Mouse (Mus musculus): Measurements from ENCODE around the gene Herc4. TPM values are rescaled to one million over a fixed set of nuclear protein-coding genes. Genes with fewer than 3 reads are reported as not detected.

The Herc4 gene
- 23.7 and 27.0 TPM in 2 replicates for polyA plus RNA-seq (2015; fragmentation: Nextera tagmentation; extraction: Ambion mirVana)

GRCm38 (mm10) chr10:63243493-63244054 lies at the start of gene Herc4:
Gene Herc4 (plus strand): TSS chr10:63243810.
- peak within 1 kb of the TSS; percentile 94 for H3K9ac ChIP-seq (replicated peaks)
- WGBS = under 1% methylated on average over 40 of the region's 44 CpGs
- ATAC-seq (ENCODE audit: low FRiP score) = peak; percentile 98
- H3K4me2 ChIP-seq = peak within 1 kb of the TSS; percentile 82
- H3K27ac ChIP-seq (replicated peaks) = peak within 1 kb of the TSS; percentile 97
- H3K4me3 ChIP-seq (replicated peaks) = peak within 1 kb of the TSS; percentile 96
- peaks cover 26% of the 10 kb centered on the region for H3K4me1 ChIP-seq
- H3K27me3 ChIP-seq (replicated peaks) = no peaks in the 10 kb centered on the region
- H3K36me3 ChIP-seq = no peaks in the 10 kb centered on the region
- H3K9me3 ChIP-seq (replicated peaks) = no peaks in the 10 kb centered on the region

- Histone ChIP-seq H3K4me1 (no peaks in the 10 kb centered on the region), H3K27ac (replicated peaks) (no peak overlapping the region), H3K27me3 (replicated peaks) (no peaks in the 10 kb centered on the region), H3K9ac (replicated peaks) (no peak overlapping the region), H3K9me3 (replicated peaks) (no peaks in the 10 kb centered on the region), H3K36me3 (no peaks in the 10 kb centered on the region), H3K4me2 (no peak overlapping the region), H3K4me3 (replicated peaks) (no peak overlapping the region)
- WGBS = 73% methylated on average over 4 of the region's 4 CpGs
- no peak for ATAC-seq (ENCODE audit: low FRiP score)
Observed at GRCm38 (mm10) chr10:63199008-63199407, 44.6 kb upstream of the Herc4 start.

GRCm38 (mm10) chr10:63201534-63201933 lies 42.1 kb upstream of the Herc4 start:
- Histone ChIP-seq H3K36me3 (no peaks in the 10 kb centered on the region), H3K4me2 (no peak overlapping the region), H3K27ac (replicated peaks) (no peak overlapping the region), H3K9me3 (replicated peaks) (no peaks in the 10 kb centered on the region), H3K9ac (replicated peaks) (no peak overlapping the region), H3K27me3 (replicated peaks) (no peaks in the 10 kb centered on the region), H3K4me1 (no peaks in the 10 kb centered on the region), H3K4me3 (replicated peaks) (no peak overlapping the region)
- ATAC-seq (ENCODE audit: low FRiP score) = no peak
- 81% methylated on average over 8 of the region's 8 CpGs for WGBS

DNA sequence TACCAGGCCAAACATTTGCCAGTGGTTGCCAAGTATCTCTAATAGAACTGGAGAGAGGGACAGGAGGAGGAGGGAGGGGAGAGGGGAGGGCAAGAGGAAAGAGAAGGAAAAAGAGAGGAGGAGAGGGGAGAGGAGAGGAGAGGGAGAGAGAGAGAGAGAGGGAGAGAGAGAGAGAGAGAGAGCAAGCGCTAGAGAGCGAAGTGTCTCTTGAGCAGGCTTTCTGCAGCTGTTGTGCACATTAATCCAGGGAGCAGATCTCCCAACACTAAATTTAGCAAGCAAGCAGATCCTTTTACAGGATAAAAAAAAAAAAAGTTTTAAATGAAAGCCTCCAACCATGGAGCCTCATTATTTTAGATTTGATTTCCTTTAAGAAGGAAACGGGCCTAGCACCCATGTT lies 40.6 kb upstream of the Herc4 start:
- Histone ChIP-seq H3K9me3 (replicated peaks) (no peaks in the 10 kb centered on the region), H3K4me2 (no peak overlapping the region), H3K4me3 (replicated peaks) (no peak overlapping the region), H3K27ac (replicated peaks) (no peak overlapping the region), H3K27me3 (replicated peaks) (no peaks in the 10 kb centered on the region), H3K9ac (replicated peaks) (no peak overlapping the region), H3K36me3 (no peaks in the 10 kb centered on the region), H3K4me1 (no peaks in the 10 kb centered on the region)
- no peak for ATAC-seq (ENCODE audit: low FRiP score)
- 87% methylated on average over 3 of the region's 3 CpGs for WGBS

GRCm38 (mm10) chr10:63203728-63204127 lies 39.9 kb upstream of the Herc4 start, which contains the start of gene Mypn:
Gene Mypn (minus strand): TSS chr10:63203952.
- no peak within 1 kb of the TSS for H3K4me3 ChIP-seq (replicated peaks)
- 91% methylated on average over 15 of the region's 15 CpGs for WGBS
- no peaks in the 10 kb centered on the region for H3K4me1 ChIP-seq
- no peak for ATAC-seq (ENCODE audit: low FRiP score)
- H3K4me2 ChIP-seq = no peak within 1 kb of the TSS
- H3K9ac ChIP-seq (replicated peaks) = no peak within 1 kb of the TSS
- H3K36me3 ChIP-seq = no peaks in the 10 kb centered on the region
- no peaks in the 10 kb centered on the region for H3K9me3 ChIP-seq (replicated peaks)
- H3K27ac ChIP-seq (replicated peaks) = no peak within 1 kb of the TSS
- H3K27me3 ChIP-seq (replicated peaks) = no peaks in the 10 kb centered on the region

DNA sequence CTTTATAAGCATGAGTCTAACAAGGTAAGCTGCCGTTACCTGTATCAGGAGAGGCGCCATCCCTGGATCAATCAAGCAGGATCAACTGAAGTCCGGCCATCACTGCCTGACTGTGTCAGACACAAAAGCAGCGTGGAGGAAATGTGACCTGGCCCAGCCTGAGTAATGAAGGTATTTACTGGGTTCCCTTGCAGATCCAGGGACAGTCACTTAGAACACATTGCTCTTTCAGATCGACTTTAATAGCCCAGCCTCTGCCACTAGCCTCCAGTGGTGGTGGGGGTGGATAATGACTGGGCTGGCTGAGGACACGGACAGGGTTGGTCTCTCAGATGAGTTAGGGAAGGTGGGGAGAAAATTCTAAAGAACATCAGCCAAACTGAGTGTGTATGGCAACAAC lies 34.7 kb upstream of the Herc4 start:
- WGBS = 60% methylated on average over 6 of the region's 6 CpGs
- Histone ChIP-seq H3K9me3 (replicated peaks) (no peaks in the 10 kb centered on the region), H3K27me3 (replicated peaks) (no peaks in the 10 kb centered on the region), H3K36me3 (no peaks in the 10 kb centered on the region), H3K4me3 (replicated peaks) (no peak overlapping the region), H3K9ac (replicated peaks) (no peak overlapping the region), H3K27ac (replicated peaks) (no peak overlapping the region), H3K4me2 (no peak overlapping the region), H3K4me1 (no peaks in the 10 kb centered on the region)
- no peak for ATAC-seq (ENCODE audit: low FRiP score)

- Histone ChIP-seq H3K9ac (replicated peaks) (no peak overlapping the region), H3K4me3 (replicated peaks) (no peak overlapping the region), H3K4me2 (no peak overlapping the region), H3K9me3 (replicated peaks) (no peaks in the 10 kb centered on the region), H3K27ac (replicated peaks) (no peak overlapping the region), H3K27me3 (replicated peaks) (no peaks in the 10 kb centered on the region), H3K4me1 (no peaks in the 10 kb centered on the region), H3K36me3 (no peaks in the 10 kb centered on the region)
- ATAC-seq (ENCODE audit: low FRiP score) = no peak
- 38% methylated on average over 7 of the region's 7 CpGs for WGBS
Observed at GRCm38 (mm10) chr10:63221081-63221783, 22.4 kb upstream of the Herc4 start.

GRCm38 (mm10) chr10:63224341-63224740 lies 19.3 kb upstream of the Herc4 start:
- no peaks in the 10 kb centered on the region for H3K27me3 ChIP-seq (replicated peaks)
- H3K9ac ChIP-seq (replicated peaks) = no peak overlapping the region
- no peaks in the 10 kb centered on the region for H3K36me3 ChIP-seq
- ATAC-seq (ENCODE audit: low FRiP score) = no peak
- H3K4me2 ChIP-seq = no peak overlapping the region
- H3K4me3 ChIP-seq (replicated peaks) = no peak overlapping the region
- no peak overlapping the region for H3K27ac ChIP-seq (replicated peaks)
- WGBS = 77% methylated on average over 12 of the region's 12 CpGs
- H3K4me1 ChIP-seq = no peaks in the 10 kb centered on the region
- H3K9me3 ChIP-seq (replicated peaks) = no peaks in the 10 kb centered on the region

DNA sequence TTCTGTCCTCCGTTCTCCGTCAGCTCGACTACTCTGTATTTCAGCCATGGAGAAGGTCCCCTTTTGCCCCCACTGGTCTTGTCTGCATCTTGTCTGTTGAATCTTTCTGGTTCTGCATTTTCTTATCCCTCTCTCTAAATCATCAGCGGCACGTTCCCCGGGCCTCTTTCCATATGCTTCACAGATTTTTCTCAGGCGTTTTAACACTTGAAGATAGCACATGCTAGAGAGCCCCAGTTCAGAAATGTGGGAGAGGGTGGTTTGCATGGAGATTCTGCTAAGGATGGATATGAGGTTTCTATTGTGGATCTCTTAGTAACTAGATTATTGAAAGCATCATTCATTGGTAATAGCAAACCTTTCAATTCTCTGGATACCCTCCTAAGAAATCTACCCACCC lies 13.3 kb upstream of the Herc4 start:
- Histone ChIP-seq H3K27me3 (replicated peaks) (no peaks in the 10 kb centered on the region), H3K9me3 (replicated peaks) (no peaks in the 10 kb centered on the region), H3K4me3 (replicated peaks) (no peak overlapping the region), H3K27ac (replicated peaks) (no peak overlapping the region), H3K9ac (replicated peaks) (no peak overlapping the region), H3K36me3 (no peaks in the 10 kb centered on the region), H3K4me1 (no peaks in the 10 kb centered on the region), H3K4me2 (no peak overlapping the region)
- 90% methylated on average over 7 of the region's 7 CpGs for WGBS
- ATAC-seq (ENCODE audit: low FRiP score) = no peak

GRCm38 (mm10) chr10:63230854-63231253 lies 12.8 kb upstream of the Herc4 start:
- 54% methylated on average over 5 of the region's 5 CpGs for WGBS
- Histone ChIP-seq H3K4me1 (no peaks in the 10 kb centered on the region), H3K27ac (replicated peaks) (no peak overlapping the region), H3K27me3 (replicated peaks) (no peaks in the 10 kb centered on the region), H3K4me2 (no peak overlapping the region), H3K36me3 (no peaks in the 10 kb centered on the region), H3K4me3 (replicated peaks) (no peak overlapping the region), H3K9ac (replicated peaks) (no peak overlapping the region), H3K9me3 (replicated peaks) (no peaks in the 10 kb centered on the region)
- no peak for ATAC-seq (ENCODE audit: low FRiP score)

DNA sequence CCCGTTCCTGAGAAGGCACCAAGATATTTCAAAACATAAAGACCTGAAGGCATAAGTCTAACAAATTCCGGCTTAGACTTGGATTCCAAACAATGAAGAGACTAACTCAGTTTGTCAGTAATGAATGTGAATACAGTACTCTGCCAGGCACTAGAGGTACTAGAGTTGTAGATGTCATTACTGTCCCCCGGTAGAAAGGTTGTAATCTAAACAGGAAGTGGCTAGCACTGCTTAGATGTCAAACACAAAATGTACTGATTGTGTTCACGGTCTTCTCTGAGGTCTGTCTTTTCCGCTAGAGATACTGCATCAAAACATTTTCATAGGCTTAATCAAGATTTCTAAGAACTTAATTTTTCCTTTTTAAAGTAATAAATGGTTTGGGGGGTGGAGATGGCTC lies 12.0 kb upstream of the Herc4 start:
- Histone ChIP-seq H3K4me1 (no peaks in the 10 kb centered on the region), H3K27me3 (replicated peaks) (no peaks in the 10 kb centered on the region), H3K9me3 (replicated peaks) (no peaks in the 10 kb centered on the region), H3K4me2 (no peak overlapping the region), H3K9ac (replicated peaks) (no peak overlapping the region), H3K36me3 (no peaks in the 10 kb centered on the region), H3K27ac (replicated peaks) (no peak overlapping the region), H3K4me3 (replicated peaks) (no peak overlapping the region)
- no peak for ATAC-seq (ENCODE audit: low FRiP score)
- WGBS = 86% methylated on average over 5 of the region's 5 CpGs

DNA sequence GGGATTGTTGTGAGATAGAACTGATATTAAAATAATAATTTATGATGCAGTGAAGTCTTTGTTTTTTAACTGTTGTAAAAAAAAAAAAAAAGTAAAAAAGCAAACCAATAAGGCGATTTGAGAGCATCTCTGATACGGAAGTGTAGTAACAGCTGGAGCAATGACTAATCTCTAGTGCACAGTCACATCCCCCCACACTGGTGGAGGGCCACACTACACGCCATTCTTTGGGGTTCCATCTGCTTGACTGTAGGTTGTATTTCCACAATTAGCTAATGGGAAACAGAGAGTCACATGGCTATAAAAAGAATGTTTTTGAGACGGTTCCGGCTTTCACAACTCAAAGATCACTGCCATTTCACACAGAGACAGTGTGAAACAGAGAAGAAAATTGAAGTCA lies 9.5 kb upstream of the Herc4 start:
- Histone ChIP-seq H3K9ac (replicated peaks) (no peak overlapping the region), H3K27me3 (replicated peaks) (no peaks in the 10 kb centered on the region), H3K27ac (replicated peaks) (no peak overlapping the region), H3K4me2 (no peak overlapping the region), H3K36me3 (no peaks in the 10 kb centered on the region), H3K4me3 (replicated peaks) (no peak overlapping the region), H3K4me1 (no peaks in the 10 kb centered on the region), H3K9me3 (replicated peaks) (no peaks in the 10 kb centered on the region)
- 87% methylated on average over 5 of the region's 5 CpGs for WGBS
- ATAC-seq (ENCODE audit: low FRiP score) = no peak

Data from neural tube, embryonic 15.5 days (tissue).